Mouse (Mus musculus) liver, adult (tissue): Measurements from ENCODE around the gene Bola1.

ENCODE experiments used
- GATA4 ChIP-seq: IDR thresholded peaks from 2 replicates; pipeline ENCODE4 v1.6.1; 2014; ENCODE audit warnings: mild to moderate bottlenecking, low read length; ENCODE audit not compliant: insufficient replicate concordance

The Bola1 gene

GRCm38 (mm10) chr3:96237335-96237903 is 17.9 kb upstream of the Bola1 start:
- TF ChIP-seq GATA4: no peak

- TF ChIP-seq GATA4: no peak
Measured at GRCm38 (mm10) chr3:96236834-96237334, 17.4 kb upstream of the Bola1 start.

- TF ChIP-seq GATA4: no peak
Measured at GRCm38 (mm10) chr3:96235836-96236235, 16.3 kb upstream of the Bola1 start.

GRCm38 (mm10) chr3:96234914-96235313 is 15.4 kb upstream of the Bola1 start:
- TF ChIP-seq GATA4: no peak

- no peak for TF ChIP-seq GATA4
Measured at GRCm38 (mm10) chr3:96231758-96232120, 12.2 kb upstream of the Bola1 start.

- TF ChIP-seq GATA4: no peak
Measured at GRCm38 (mm10) chr3:96230910-96231757, 11.6 kb upstream of the Bola1 start.

- TF ChIP-seq GATA4: no peak
Measured at GRCm38 (mm10) chr3:96230404-96230803, 10.9 kb upstream of the Bola1 start.

- no peak for TF ChIP-seq GATA4
Measured at GRCm38 (mm10) chr3:96228828-96229227, 9.3 kb upstream of the Bola1 start.

- TF ChIP-seq GATA4: no peak
Measured at GRCm38 (mm10) chr3:96226695-96227648, 7.5 kb upstream of the Bola1 start.

- no peak for TF ChIP-seq GATA4
Measured at GRCm38 (mm10) chr3:96225421-96225820, 5.9 kb upstream of the Bola1 start.

- no peak for TF ChIP-seq GATA4
Measured at GRCm38 (mm10) chr3:96222774-96223173, 3.3 kb upstream of the Bola1 start.

- no peak for TF ChIP-seq GATA4
Measured at GRCm38 (mm10) chr3:96221640-96222038, 2.1 kb upstream of the Bola1 start.

GRCm38 (mm10) chr3:96220765-96221639 is 1.5 kb upstream of the Bola1 start, which contains the start of the genes Hist2h2ac and Hist2h2be:
TSS of gene Hist2h2ac (minus strand) at chr3:96220880.
TSS of gene Hist2h2be (plus strand) at chr3:96221119.
- TF ChIP-seq GATA4: no peak

- TF ChIP-seq GATA4: no peak
Measured at GRCm38 (mm10) chr3:96219191-96219641, 293 bp downstream of the Bola1 start.
